Mouse (Mus musculus) intestine, postnatal 0 days (tissue): ENCODE results near the gene Rpl9-ps6. TPM values are rescaled to one million over a fixed set of nuclear protein-coding genes. Genes with fewer than 3 reads are reported as not detected.
A peak's percentile ranks its signal among the peaks of the same experiment; 100 is the strongest.

Experiments
- ATAC-seq: fragments of 200-750 bp; cut with Nextera tagmentation; 2 replicates; pipeline ENCODE4 v1.8.0; 2017; ENCODE audit warnings: mild to moderate bottlenecking, moderate TSS enrichment, moderate library complexity
- H3K27ac ChIP-seq: fragments of 300-500 bp; sonication (generic); 2 replicates; pipeline ENCODE4 v1.5.1; 2014; ENCODE audit warnings: mild to moderate bottlenecking, low read depth, low read length, moderate library complexity
- H3K27me3 ChIP-seq: fragments of 300-500 bp; sonication (generic); replicated peaks from 2 replicates; pipeline ENCODE4 v1.6.1; 2014; ENCODE audit warnings: low read length, mixed read lengths; ENCODE audit not compliant: control insufficient read depth, insufficient read depth
- H3K36me3 ChIP-seq: fragments of 300-500 bp; sonication (generic); 2 replicates; pipeline ENCODE4 v1.6.1; 2014; ENCODE audit warnings: mild to moderate bottlenecking, moderate library complexity; ENCODE audit not compliant: control insufficient read depth, insufficient read depth
- H3K4me1 ChIP-seq: fragments of 300-500 bp; sonication (generic); replicated peaks from 2 replicates; pipeline ENCODE4 v1.6.1; 2014; ENCODE audit warnings: antibody characterized with exemption, low read length, mixed read lengths; ENCODE audit not compliant: control insufficient read depth, insufficient read depth
- H3K4me2 ChIP-seq: fragments of 300-500 bp; sonication (generic); replicated peaks from 2 replicates; pipeline ENCODE4 v1.6.1; 2014; ENCODE audit warnings: low read depth, mild to moderate bottlenecking, moderate library complexity
- H3K4me3 ChIP-seq: fragments of 300-500 bp; sonication (generic); 2 replicates; pipeline ENCODE4 v1.5.1; 2014; ENCODE audit warnings: low read depth, low read length
- H3K9ac ChIP-seq: fragments of 300-500 bp; sonication (generic); 2 replicates; pipeline ENCODE4 v1.6.1; 2014; ENCODE audit warnings: mild to moderate bottlenecking, low read depth, low read length
- H3K9me3 ChIP-seq: fragments of 300-500 bp; sonication (generic); 2 replicates; pipeline ENCODE4 v1.6.1; 2016; ENCODE audit warnings: mixed run types; ENCODE audit not compliant: control insufficient read depth
- CTCF ChIP-seq: sonication (generic); IDR thresholded peaks from 2 replicates; pipeline ENCODE4 v1.5.1; 2016; ENCODE audit warnings: low read depth, mild to moderate bottlenecking, control low read depth, antibody characterized with exemption, moderate library complexity
- WGBS: fragments of 180-500 bp; shearing (Covaris S2); extraction: QIAGEN DNeasy Blood & Tissue Kit; methylation state at CpG from one replicate; pipeline ENCODE4 v1.1.7; 2014; 5-methylcytosine and 5-hydroxymethylcytosine counted together
- polyA plus RNA-seq: library from polyadenylated mRNA; unstranded; fragments of >200 nt; fragmentation: Nextera tagmentation; extraction: Ambion mirVana; gene quantifications from 2 replicates; pipeline ENCODE4 v1.2.1, GENCODE M21; 2015

Rpl9-ps6 gene
- polyA plus RNA-seq, 1 experiment from 2014 or later = 89.1 TPM

DNA sequence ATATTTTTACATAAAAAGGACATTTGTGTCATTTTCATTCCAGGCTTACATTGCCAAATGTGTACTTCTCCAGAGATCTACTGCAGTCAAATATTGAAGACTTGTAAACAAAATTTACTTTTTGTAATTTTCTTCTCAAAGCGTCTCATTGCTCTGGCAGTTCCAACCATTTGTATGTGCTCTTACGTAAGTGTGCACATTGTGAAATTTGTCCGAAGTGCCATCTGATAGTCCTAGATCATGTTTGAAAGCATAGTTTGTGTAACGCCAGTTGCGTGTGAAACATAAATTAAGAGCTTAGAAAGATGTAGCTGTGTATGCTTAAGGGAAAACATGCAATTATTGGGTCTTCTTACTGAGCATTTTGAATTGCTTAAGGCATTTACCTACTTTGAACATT, 40.1 kb upstream of the Rpl9-ps6 start:
- Histone ChIP-seq H3K4me1 (0 out of 2 replicates have a peak, but pooled peaks cover 8% of the 10 kb centered on the region), H3K9me3 (no peaks in the 10 kb centered on the region), H3K27me3 (no peaks in the 10 kb centered on the region), H3K9ac (no peak overlapping the region), H3K4me3 (no peak overlapping the region), H3K36me3 (0 out of 2 replicates have a peak, but pooled peaks cover 2% of the 10 kb centered on the region), H3K4me2 (no peak overlapping the region), H3K27ac (no peak overlapping the region)
- no peak for ATAC-seq
- TF ChIP-seq CTCF = no peak
- WGBS = 61% methylated on average over 5 of the region's 5 CpGs

DNA sequence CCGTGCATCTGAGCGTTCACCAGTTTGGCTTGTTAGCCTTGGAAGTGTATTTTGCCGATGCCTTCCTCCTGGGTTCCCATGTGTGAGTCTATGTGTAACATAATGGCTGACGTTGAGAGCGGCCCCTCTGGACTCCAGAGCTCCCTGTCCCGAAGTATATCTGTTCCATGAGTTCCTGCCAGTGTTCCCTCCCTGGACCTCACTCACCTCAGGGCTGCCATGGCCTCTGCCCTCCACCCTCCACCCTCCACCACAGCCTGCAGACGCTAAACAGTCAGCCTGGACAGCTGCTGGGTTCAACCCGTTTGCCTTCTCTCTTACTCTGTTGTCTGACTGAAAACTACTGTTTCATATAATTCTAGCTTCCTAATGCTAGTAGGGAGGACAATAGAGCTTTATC, 39.7 kb upstream of the Rpl9-ps6 start:
- WGBS = 73% methylated on average over 8 of the region's 8 CpGs
- Histone ChIP-seq H3K36me3 (0 out of 2 replicates have a peak, but pooled peaks cover 2% of the 10 kb centered on the region), H3K4me2 (no peak overlapping the region), H3K27ac (no peak overlapping the region), H3K27me3 (no peaks in the 10 kb centered on the region), H3K9me3 (no peaks in the 10 kb centered on the region), H3K4me1 (0 out of 2 replicates have a peak, but pooled peaks cover 8% of the 10 kb centered on the region), H3K9ac (no peak overlapping the region), H3K4me3 (no peak overlapping the region)
- ATAC-seq = no peak
- no peak for TF ChIP-seq CTCF

DNA sequence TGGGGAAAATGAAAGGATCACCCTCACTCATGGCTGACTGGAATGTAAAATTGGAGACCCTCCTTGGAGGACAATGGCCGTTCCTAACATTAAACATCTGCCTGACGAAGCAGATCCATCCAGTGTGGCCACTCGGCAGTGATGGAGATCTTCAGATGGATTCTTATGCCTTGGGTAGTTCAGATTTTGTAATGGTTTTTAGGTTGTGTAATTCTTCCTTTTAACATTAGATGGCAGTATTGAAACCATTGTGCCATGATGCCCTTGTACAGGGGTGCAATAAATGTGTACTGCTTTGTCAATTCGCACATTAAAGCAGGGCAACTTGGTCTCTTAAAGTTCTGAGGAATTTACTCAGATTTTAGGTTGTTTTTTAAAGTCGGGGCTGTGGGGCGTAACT, 35.0 kb upstream of the Rpl9-ps6 start:
- H3K9ac ChIP-seq = no peak overlapping the region
- peaks cover 13% of the 10 kb centered on the region for H3K36me3 ChIP-seq
- ATAC-seq = no peak; the same call in 1 of the 2 replicates

DNA sequence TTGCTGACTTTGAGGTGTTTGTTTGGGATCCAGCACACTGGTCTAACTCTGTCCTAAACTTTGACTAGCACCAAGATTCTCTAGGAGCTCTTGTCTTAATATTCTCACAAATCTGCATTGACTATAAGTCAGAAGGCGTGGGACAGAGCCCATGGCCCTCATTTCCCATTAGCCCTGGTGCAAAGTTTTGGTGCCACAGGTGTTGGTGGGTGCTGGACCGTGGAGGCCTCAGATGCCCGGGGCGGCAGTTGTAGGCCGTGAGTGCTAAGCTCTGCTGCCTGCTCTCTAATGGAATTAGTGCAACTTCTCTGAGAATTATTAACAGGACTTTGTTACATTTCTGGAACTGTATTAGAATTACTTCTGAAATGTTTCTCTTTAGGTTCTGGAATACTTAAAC, 31.6 kb upstream of the Rpl9-ps6 start:
- TF ChIP-seq CTCF = no peak
- Histone ChIP-seq H3K27ac (no peak overlapping the region), H3K9ac (no peak overlapping the region), H3K36me3 (peaks cover 36% of the 10 kb centered on the region), H3K4me2 (no peak overlapping the region), H3K4me1 (no peaks in the 10 kb centered on the region), H3K27me3 (no peaks in the 10 kb centered on the region), H3K4me3 (no peak overlapping the region), H3K9me3 (no peaks in the 10 kb centered on the region)
- no peak for ATAC-seq
- WGBS = 93% methylated on average over 5 of the region's 5 CpGs

More for the DNA sequence above, 35.0 kb upstream of the Rpl9-ps6 start:
- H3K4me1 ChIP-seq = 0 out of 2 replicates have a peak, but pooled peaks cover 3% of the 10 kb centered on the region
- WGBS = 69% methylated on average over 6 of the region's 6 CpGs
- peak; percentile 77 for TF ChIP-seq CTCF
- H3K27me3 ChIP-seq = no peaks in the 10 kb centered on the region
- H3K4me2 ChIP-seq = no peak overlapping the region
- H3K27ac ChIP-seq = no peak overlapping the region
- no peaks in the 10 kb centered on the region for H3K9me3 ChIP-seq
- no peak overlapping the region for H3K4me3 ChIP-seq

DNA sequence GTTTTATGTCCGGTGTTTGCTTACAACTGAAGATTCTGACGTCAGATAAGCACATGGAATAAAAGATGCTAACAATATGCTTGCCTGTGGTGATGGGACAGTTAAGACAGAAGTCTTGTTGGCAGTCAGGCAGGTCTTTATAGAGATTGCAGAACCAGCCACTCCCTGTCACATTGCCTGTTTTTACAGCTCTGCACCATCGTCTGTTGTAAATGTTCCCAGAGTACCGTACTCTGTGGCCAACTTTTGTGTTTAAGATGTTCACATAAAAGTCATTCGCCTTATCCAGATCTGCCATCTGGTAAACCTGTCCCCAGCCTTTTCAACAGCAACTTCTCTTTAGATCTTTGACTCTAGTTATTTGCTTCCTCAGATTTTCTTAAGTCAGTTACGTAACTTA, 31.0 kb upstream of the Rpl9-ps6 start:
- H3K4me2 ChIP-seq = no peak overlapping the region
- no peak overlapping the region for H3K9ac ChIP-seq
- H3K27me3 ChIP-seq = no peaks in the 10 kb centered on the region
- WGBS = 53% methylated on average over 6 of the region's 6 CpGs
- H3K27ac ChIP-seq = no peak overlapping the region
- TF ChIP-seq CTCF = no peak
- no peaks in the 10 kb centered on the region for H3K9me3 ChIP-seq
- H3K36me3 ChIP-seq = peaks cover 42% of the 10 kb centered on the region
- H3K4me3 ChIP-seq = no peak overlapping the region
- no peaks in the 10 kb centered on the region for H3K4me1 ChIP-seq
- no peak for ATAC-seq

DNA sequence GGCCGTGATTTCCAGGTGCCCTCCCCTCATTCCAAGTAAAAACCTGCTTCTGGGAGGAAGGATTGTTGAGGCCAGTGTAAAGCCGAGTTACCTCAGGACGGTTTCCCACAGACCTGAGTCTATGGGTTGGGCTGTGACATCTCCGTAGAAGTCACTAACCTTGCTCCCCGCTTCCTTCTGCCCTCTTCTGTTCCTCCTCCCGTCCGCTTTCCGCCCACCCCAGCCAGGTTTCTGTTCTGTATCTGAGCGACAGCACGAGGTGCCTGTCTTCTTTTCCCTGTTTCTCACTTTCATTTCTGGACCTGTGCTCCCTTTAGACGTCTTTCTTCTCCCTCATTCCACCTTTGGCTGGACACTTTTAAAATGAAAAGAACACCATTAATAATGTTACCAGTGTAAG, 28.7 kb upstream of the Rpl9-ps6 start:
- Histone ChIP-seq H3K9me3 (no peaks in the 10 kb centered on the region), H3K4me1 (no peaks in the 10 kb centered on the region), H3K27me3 (no peaks in the 10 kb centered on the region), H3K9ac (no peak overlapping the region), H3K36me3 (peaks cover 46% of the 10 kb centered on the region), H3K27ac (no peak overlapping the region), H3K4me3 (no peak overlapping the region), H3K4me2 (no peak overlapping the region)
- no peak for ATAC-seq
- TF ChIP-seq CTCF = no peak
- WGBS = 81% methylated on average over 11 of the region's 11 CpGs

DNA sequence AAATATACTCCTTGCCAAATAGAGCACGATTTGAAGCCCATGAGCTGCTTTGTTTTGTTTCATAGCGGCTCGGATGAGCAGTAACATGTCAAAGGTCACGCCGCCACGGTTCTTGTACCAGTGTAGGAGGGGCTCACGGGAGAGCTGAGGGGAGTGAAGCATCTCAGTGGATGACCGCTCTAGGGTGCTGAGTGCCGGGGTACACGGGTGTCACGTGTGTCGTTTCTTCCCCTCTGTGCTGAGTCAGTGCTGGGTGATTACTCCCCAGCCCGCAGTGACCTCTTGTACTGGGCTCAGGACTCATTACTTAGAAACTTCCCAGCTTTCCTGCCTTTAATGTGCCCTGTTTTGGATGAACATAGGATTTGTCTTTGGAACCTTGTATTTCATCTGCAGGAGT, 28.2 kb upstream of the Rpl9-ps6 start:
- H3K36me3 ChIP-seq = peaks cover 44% of the 10 kb centered on the region
- no peaks in the 10 kb centered on the region for H3K4me1 ChIP-seq
- no peaks in the 10 kb centered on the region for H3K9me3 ChIP-seq
- no peak overlapping the region for H3K27ac ChIP-seq
- peak; percentile 38; the same call in 1 of the 2 replicates for ATAC-seq
- no peaks in the 10 kb centered on the region for H3K27me3 ChIP-seq
- 82% methylated on average over 13 of the region's 13 CpGs for WGBS
- no peak overlapping the region for H3K4me2 ChIP-seq
- no peak overlapping the region for H3K9ac ChIP-seq
- no peak for TF ChIP-seq CTCF
- no peak overlapping the region for H3K4me3 ChIP-seq
